Mouse (Mus musculus): ENCODE results near the gene BC005624. TPM values are rescaled to one million over a fixed set of nuclear protein-coding genes. Genes with fewer than 3 reads are reported as not detected.

Gene BC005624
- polyA plus RNA-seq, 2 experiments = 46.5 to 65.1 TPM

DNA sequence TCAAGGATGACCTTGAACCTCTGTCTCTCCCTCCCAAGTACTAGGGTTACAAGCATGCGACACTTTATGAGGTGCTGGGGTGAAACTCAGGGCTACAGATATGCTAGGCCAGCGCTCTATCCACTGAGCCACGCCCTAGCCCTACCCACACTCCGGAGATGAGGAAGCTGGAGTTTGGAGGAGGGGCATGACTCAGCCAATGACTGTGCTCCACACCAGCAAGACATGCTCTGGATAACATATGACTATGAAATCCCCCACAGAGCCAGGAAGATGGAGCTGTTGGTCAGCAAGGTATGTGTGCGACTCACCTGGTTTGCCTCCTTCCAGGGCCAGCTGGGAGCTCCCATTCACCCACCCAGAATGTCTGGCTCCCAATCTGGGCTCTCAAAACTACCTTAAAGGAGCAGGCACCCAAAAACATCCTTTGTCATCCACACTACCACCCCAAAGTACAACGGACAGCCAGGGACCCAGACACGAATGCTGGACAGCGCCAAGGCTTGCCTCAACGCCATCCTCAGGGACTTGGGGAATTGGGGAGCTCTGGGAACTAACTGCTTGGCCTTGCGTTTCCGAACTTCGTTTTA is 53.0 kb downstream of the BC005624 start:
- ATAC-seq (ENCODE audit: low FRiP score, low read depth) (0 out of 2 replicates have a peak, but pooled peaks have one; percentile 15), DNase-seq (ENCODE audit: low spot score) (peak; percentile 3)
- H3K4me1 ChIP-seq (ENCODE audit: control insufficient read depth, insufficient read depth, low read length) = peaks cover 11% of the 10 kb centered on the region
- H3K27ac ChIP-seq (replicated peaks; ENCODE audit: low read depth, low read length) = no peak overlapping the region
- H3K27me3 ChIP-seq (ENCODE audit: control insufficient read depth, insufficient read depth, low read length) = no peaks in the 10 kb centered on the region
- 29% methylated on average over 12 of the region's 12 CpGs for WGBS
- H3K9ac ChIP-seq (ENCODE audit: low read depth, low read length, severe bottlenecking) = no peak overlapping the region
- peak overlapping the region; percentile 21; the same call in 1 of the 2 replicates for H3K4me3 ChIP-seq (replicated peaks; ENCODE audit: low read length)
- H3K36me3 ChIP-seq (ENCODE audit: control insufficient read depth, insufficient read depth, low read length) = no peaks in the 10 kb centered on the region
- H3K9me3 ChIP-seq (ENCODE audit: control insufficient read depth, low read length) = no peaks in the 10 kb centered on the region
- TF ChIP-seq POLR2A (IDR thresholded peaks at IDR 0.05; ENCODE audit: borderline replicate concordance, extremely low read depth, insufficient read depth, insufficient read length) = no peak
- peak overlapping the region; percentile 49 for H3K4me2 ChIP-seq (replicated peaks; ENCODE audit: low read depth, low read length, severe bottlenecking)

DNA sequence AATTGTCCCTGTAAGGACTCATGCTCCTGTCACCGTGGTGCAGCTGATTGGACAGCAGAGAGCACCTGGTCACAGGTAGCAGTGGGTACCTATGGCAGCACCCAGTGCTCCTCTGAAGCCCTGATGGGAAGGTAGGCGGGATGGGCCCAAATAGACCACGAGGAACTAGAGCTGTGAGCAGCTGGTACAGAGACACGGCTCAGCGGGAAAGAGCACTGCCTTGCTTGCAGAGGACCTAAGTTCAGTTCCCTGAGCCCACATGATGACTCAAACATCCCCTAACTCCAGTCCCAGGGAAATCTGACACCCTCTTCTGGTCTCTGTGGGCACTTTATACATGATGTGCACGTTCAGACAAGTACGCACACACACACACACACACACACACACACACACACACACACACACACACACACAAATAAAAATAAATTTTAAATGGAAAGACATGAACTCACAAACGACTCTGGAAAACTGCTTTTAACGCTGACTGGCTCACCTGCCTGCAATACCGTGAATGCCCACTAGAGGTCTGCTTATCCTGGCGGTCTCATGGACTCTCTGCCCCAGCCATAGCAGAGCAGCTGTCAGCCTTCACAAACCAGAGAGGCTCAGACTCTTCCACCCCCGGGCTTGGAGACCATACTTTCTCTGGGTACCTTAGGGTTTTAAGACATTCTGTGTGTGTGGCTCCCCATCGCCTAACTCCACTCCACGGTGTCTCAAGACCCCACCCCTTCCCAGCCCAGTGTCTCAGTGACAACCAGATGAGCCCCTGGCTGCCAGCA is 54.0 kb downstream of the BC005624 start:
- Histone ChIP-seq H3K4me2 (replicated peaks; ENCODE audit: low read depth, low read length, severe bottlenecking) (no peak overlapping the region), H3K4me3 (replicated peaks; ENCODE audit: low read length) (no peak overlapping the region), H3K4me1 (ENCODE audit: control insufficient read depth, insufficient read depth, low read length) (peaks cover 11% of the 10 kb centered on the region), H3K36me3 (ENCODE audit: control insufficient read depth, insufficient read depth, low read length) (no peaks in the 10 kb centered on the region), H3K9ac (ENCODE audit: low read depth, low read length, severe bottlenecking) (no peak overlapping the region), H3K27me3 (ENCODE audit: control insufficient read depth, insufficient read depth, low read length) (no peaks in the 10 kb centered on the region), H3K27ac (replicated peaks; ENCODE audit: low read depth, low read length) (no peak overlapping the region), H3K9me3 (ENCODE audit: control insufficient read depth, low read length) (no peaks in the 10 kb centered on the region)
- no peak for TF ChIP-seq POLR2A (IDR thresholded peaks at IDR 0.05; ENCODE audit: borderline replicate concordance, extremely low read depth, insufficient read depth, insufficient read length)
- ATAC-seq (ENCODE audit: low FRiP score, low read depth) = peak; percentile 69; the same call in 1 of the 2 replicates
- WGBS = 18% methylated on average over 14 of the region's 14 CpGs
- peak; percentile 86 for DNase-seq (ENCODE audit: low spot score)

DNA sequence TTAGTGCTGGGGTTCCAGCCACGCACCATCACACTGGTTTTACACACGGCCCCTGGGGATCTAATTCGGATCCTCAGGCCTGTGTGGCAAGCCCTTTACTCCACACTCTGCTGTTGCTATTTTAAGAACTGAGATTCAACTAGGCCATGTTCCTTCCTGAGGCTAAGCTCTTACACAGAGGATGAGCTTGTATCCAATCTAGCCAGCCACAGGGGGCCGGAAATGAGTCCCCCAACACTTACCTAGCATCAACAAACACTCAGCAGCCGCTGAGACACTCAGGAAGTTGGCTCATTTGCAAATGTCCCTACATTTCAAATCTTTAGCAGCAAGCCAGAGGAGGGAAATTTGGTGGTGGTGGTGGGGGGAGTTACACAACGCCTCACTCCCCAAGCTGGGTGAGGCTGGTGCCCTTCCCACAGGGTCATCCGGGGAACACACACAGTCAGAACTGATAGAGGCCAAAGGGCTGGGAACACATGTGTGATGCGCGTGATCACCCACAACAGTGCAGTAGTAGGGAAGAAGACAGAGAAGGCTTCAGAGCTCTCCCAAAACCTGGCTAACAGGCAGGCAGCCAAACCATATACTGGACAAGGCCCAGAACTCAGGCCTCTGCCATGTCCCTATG is 54.7 kb downstream of the BC005624 start:
- Histone ChIP-seq H3K4me3 (replicated peaks; ENCODE audit: low read length) (no peak overlapping the region), H3K9me3 (ENCODE audit: control insufficient read depth, low read length) (no peaks in the 10 kb centered on the region), H3K4me1 (ENCODE audit: control insufficient read depth, insufficient read depth, low read length) (peaks cover 11% of the 10 kb centered on the region), H3K9ac (ENCODE audit: low read depth, low read length, severe bottlenecking) (no peak overlapping the region), H3K4me2 (replicated peaks; ENCODE audit: low read depth, low read length, severe bottlenecking) (no peak overlapping the region), H3K36me3 (ENCODE audit: control insufficient read depth, insufficient read depth, low read length) (no peaks in the 10 kb centered on the region), H3K27ac (replicated peaks; ENCODE audit: low read depth, low read length) (no peak overlapping the region), H3K27me3 (ENCODE audit: control insufficient read depth, insufficient read depth, low read length) (no peaks in the 10 kb centered on the region)
- DNase-seq (ENCODE audit: low spot score) (no peak), ATAC-seq (ENCODE audit: low FRiP score, low read depth) (no peak)
- TF ChIP-seq POLR2A (IDR thresholded peaks at IDR 0.05; ENCODE audit: borderline replicate concordance, extremely low read depth, insufficient read depth, insufficient read length) = no peak
- 51% methylated on average over 9 of the region's 9 CpGs for WGBS

DNA sequence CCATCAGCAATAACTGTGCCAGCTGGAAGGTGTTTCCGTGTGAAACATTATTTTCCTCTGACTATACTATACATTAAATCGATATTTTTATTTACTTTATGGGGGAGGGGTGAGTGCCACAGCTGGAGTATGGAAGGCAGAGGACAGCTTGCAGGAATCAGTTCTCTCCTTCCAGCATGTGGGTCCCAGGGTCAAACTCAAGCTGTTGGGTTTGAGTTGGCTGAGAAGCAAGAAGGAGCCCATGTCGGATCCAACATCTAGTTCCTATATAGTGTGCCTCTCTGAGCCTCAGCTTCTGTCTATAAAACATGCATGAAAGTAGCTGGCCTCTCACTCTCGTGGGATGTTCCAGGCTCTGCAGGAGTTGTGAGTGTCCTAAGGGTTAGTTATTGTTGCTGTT is 55.6 kb downstream of the BC005624 start:
- H3K27ac ChIP-seq (replicated peaks; ENCODE audit: low read depth, low read length) = no peak overlapping the region
- H3K4me1 ChIP-seq (ENCODE audit: control insufficient read depth, insufficient read depth, low read length) = peaks cover 11% of the 10 kb centered on the region
- ATAC-seq (ENCODE audit: low FRiP score, low read depth) (no peak), DNase-seq (ENCODE audit: low spot score) (no peak)
- TF ChIP-seq POLR2A (IDR thresholded peaks at IDR 0.05; ENCODE audit: borderline replicate concordance, extremely low read depth, insufficient read depth, insufficient read length) = no peak
- 79% methylated on average over 4 of the region's 4 CpGs for WGBS
- H3K9ac ChIP-seq (ENCODE audit: low read depth, low read length, severe bottlenecking) = no peak overlapping the region
- no peak overlapping the region for H3K4me2 ChIP-seq (replicated peaks; ENCODE audit: low read depth, low read length, severe bottlenecking)
- H3K9me3 ChIP-seq (ENCODE audit: control insufficient read depth, low read length) = no peaks in the 10 kb centered on the region
- H3K27me3 ChIP-seq (ENCODE audit: control insufficient read depth, insufficient read depth, low read length) = no peaks in the 10 kb centered on the region
- no peaks in the 10 kb centered on the region for H3K36me3 ChIP-seq (ENCODE audit: control insufficient read depth, insufficient read depth, low read length)
- H3K4me3 ChIP-seq (replicated peaks; ENCODE audit: low read length) = no peak overlapping the region

DNA sequence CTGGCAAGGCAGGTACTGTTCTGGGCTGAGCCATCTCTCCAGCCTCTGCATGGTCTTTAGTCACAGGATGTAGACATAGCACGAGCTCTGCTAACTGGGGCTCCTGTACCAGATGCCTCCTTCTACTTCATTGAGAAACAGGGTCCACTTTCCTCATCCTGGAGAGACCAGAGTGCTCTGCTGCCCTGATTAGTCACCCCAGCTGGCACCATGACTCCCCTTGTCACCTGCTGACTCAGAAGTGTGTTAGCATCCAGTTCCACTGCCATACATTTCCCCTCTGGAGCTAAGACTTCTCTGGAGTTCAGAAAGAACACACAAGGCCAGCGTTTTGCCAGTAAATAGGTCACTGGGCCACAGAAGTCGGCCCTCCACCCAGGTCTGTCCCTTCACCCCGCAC is 56.8 kb downstream of the BC005624 start:
- WGBS = 85% methylated on average over 4 of the region's 4 CpGs
- no peak overlapping the region for H3K9ac ChIP-seq (ENCODE audit: low read depth, low read length, severe bottlenecking)
- no peak for TF ChIP-seq POLR2A (IDR thresholded peaks at IDR 0.05; ENCODE audit: borderline replicate concordance, extremely low read depth, insufficient read depth, insufficient read length)

More for the DNA sequence above, 56.8 kb downstream of the BC005624 start:
- Histone ChIP-seq H3K4me2 (replicated peaks; ENCODE audit: low read depth, low read length, severe bottlenecking) (no peak overlapping the region), H3K4me1 (ENCODE audit: control insufficient read depth, insufficient read depth, low read length) (peaks cover 11% of the 10 kb centered on the region), H3K27ac (replicated peaks; ENCODE audit: low read depth, low read length) (no peak overlapping the region), H3K9me3 (ENCODE audit: control insufficient read depth, low read length) (no peaks in the 10 kb centered on the region), H3K36me3 (ENCODE audit: control insufficient read depth, insufficient read depth, low read length) (no peaks in the 10 kb centered on the region), H3K4me3 (replicated peaks; ENCODE audit: low read length) (no peak overlapping the region), H3K27me3 (ENCODE audit: control insufficient read depth, insufficient read depth, low read length) (no peaks in the 10 kb centered on the region)
- ATAC-seq (ENCODE audit: low FRiP score, low read depth) (no peak), DNase-seq (ENCODE audit: low spot score) (no peak)

Data from limb, embryonic 14.5 days (tissue).